Mouse (Mus musculus) adrenal gland, postnatal 36 days (tissue): Measurements from ENCODE around the gene Dll4. TPM values are rescaled to one million over a fixed set of nuclear protein-coding genes. Genes with fewer than 3 reads are reported as not detected.

Experiments
- total RNA-seq, 2 experiments: library from RNA; stranded (reverse); gene quantifications; 2 replicates each; pipeline ENCODE4 v1.2.3; 2021

Dll4 gene
- total RNA-seq, 2 experiments from 2014 or later = 7.2 to 10.6 TPM

Other genes with a start within 250 kb of the Dll4 start
- 1 to 10 TPM; 2.2 to 3.3 TPM for gene Rad51, start 213.0 kb upstream of the Dll4 start, total RNA-seq
- gene Rmdn3, start 168.8 kb upstream of the Dll4 start, total RNA-seq = 10 to 100 TPM; 63.6 to 65.0 TPM
- 10 to 100 TPM; 16.1 to 23.8 TPM for gene Gchfr, start 158.0 kb upstream of the Dll4 start, total RNA-seq
- under 1 TPM; 0.13 TPM for gene Gm14137, start 151.3 kb upstream of the Dll4 start, total RNA-seq
- gene Zfyve19, start 117.2 kb upstream of the Dll4 start, total RNA-seq = 10 to 100 TPM; 30.2 to 30.5 TPM
- 10 to 100 TPM; 14.4 to 14.6 TPM for gene Dnajc17, start 117.0 kb upstream of the Dll4 start, total RNA-seq
- gene Ppp1r14d, start 95.9 kb upstream of the Dll4 start, total RNA-seq = not detected
- 1 to 10 TPM; 3.4 to 3.8 TPM for gene Spint1, start 88.4 kb upstream of the Dll4 start, total RNA-seq
- gene Rhov, start 54.5 kb upstream of the Dll4 start, total RNA-seq = under 1 TPM; 0.36 to 0.60 TPM
- 10 to 100 TPM; 20.4 to 24.5 TPM for gene Vps18, start 37.0 kb upstream of the Dll4 start, total RNA-seq
- gene Chac1, start 25.4 kb downstream of the Dll4 start, total RNA-seq = 1 to 10 TPM; 4.6 to 9.3 TPM
- 10 to 100 TPM; 20.5 to 22.5 TPM for gene Ino80, start 151.9 kb downstream of the Dll4 start, total RNA-seq
- 1 to 10 TPM; 1.6 to 2.0 TPM for gene Exd1, start 221.8 kb downstream of the Dll4 start, total RNA-seq
- gene Chp1, start 221.9 kb downstream of the Dll4 start, total RNA-seq = 100 to 1,000 TPM; 292 to 392 TPM